Mouse (Mus musculus) kidney, embryonic 16.5 days (tissue): ENCODE measurements around the gene Lrrc59. TPM values are rescaled to one million over a fixed set of nuclear protein-coding genes. Genes with fewer than 3 reads are reported as not detected.
A peak's percentile ranks its signal among the peaks of the same experiment; 100 is the strongest.

ENCODE experiments used
- ATAC-seq: fragments of 200-750 bp; cut with Nextera tagmentation; 2 replicates; pipeline ENCODE4 v1.8.0; 2017; ENCODE audit warnings: moderate TSS enrichment; ENCODE audit not compliant: low FRiP score, low TSS enrichment
- H3K27ac ChIP-seq: fragments of 300-500 bp; sonication (generic); 2 replicates; pipeline ENCODE4 v1.5.1; 2014; ENCODE audit warnings: low read length
- H3K27me3 ChIP-seq: fragments of 300-500 bp; sonication (generic); 2 replicates; pipeline ENCODE4 v1.6.1; 2014; ENCODE audit warnings: low read length, control low read depth, mixed read lengths; ENCODE audit not compliant: insufficient read depth
- H3K36me3 ChIP-seq: fragments of 300-500 bp; sonication (generic); 2 replicates; pipeline ENCODE4 v1.6.1; 2014; ENCODE audit warnings: low read length, control low read depth, mixed read lengths; ENCODE audit not compliant: insufficient read depth
- H3K4me1 ChIP-seq: fragments of 300-500 bp; sonication (generic); 2 replicates; pipeline ENCODE4 v1.6.1; 2014; ENCODE audit warnings: low read length, control low read depth, mixed read lengths; ENCODE audit not compliant: insufficient read depth
- H3K4me2 ChIP-seq: fragments of 300-500 bp; sonication (generic); replicated peaks from 2 replicates; pipeline ENCODE4 v1.6.1; 2014; ENCODE audit warnings: low read depth, low read length
- H3K4me3 ChIP-seq: fragments of 300-500 bp; sonication (generic); 2 replicates; pipeline ENCODE4 v1.5.1; 2014; ENCODE audit warnings: mild to moderate bottlenecking, low read length
- H3K9ac ChIP-seq: fragments of 300-500 bp; sonication (generic); replicated peaks from 2 replicates; pipeline ENCODE4 v1.6.1; 2014; ENCODE audit warnings: low read length
- H3K9me3 ChIP-seq: fragments of 300-500 bp; sonication (generic); 2 replicates; pipeline ENCODE4 v1.6.1; 2016; ENCODE audit warnings: low read length, control low read depth
- WGBS: fragments of 180-500 bp; shearing (Covaris S2); extraction: QIAGEN DNeasy Blood & Tissue Kit; methylation state at CpG from one replicate; pipeline ENCODE4 v1.1.7; 2014; 5-methylcytosine and 5-hydroxymethylcytosine counted together
- polyA plus RNA-seq: library from polyadenylated mRNA; unstranded; fragments of >200 nt; fragmentation: Nextera tagmentation; extraction: Ambion mirVana; gene quantifications from 2 replicates; pipeline ENCODE4 v1.2.1, GENCODE M21; 2015

Lrrc59 gene
- polyA plus RNA-seq: 211 and 218 TPM in 2 replicates

DNA sequence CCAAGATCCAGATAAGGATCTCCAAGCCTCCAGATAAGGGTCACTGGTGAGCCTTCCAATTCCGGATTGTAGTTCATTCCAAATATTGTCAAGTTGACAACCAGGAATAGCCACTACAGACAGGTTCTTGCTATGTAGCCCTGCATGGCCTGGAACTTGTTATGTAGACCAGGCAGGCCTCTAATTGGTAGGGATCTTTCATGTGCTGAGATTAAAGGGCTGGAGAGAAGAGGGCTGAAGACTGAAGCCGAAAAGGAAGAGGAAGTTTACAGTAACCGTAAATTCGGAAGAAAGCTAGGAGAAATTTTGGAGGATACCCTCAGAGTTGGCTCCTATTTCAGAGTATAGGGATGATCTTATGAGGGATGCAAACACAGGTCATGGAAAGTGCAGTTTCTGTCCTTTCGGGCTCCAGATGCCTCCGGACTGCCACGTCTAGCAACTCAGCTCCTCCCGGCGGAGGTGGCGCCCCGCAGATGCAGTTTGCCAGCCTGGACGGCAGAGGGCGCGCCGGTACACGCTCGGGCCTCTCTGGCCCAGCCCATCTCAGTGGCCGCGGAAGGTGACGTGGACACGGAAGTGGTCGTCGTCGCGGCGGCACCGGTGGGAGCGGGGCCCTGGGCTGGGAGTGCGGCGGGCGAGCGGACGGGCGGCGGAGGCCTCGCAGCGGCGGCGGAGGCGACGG is at the start of gene Lrrc59:
Gene Lrrc59 (plus strand): TSS at position 569 of the 685 bp plus-strand sequence.
- Histone ChIP-seq H3K4me3 (peak within 1 kb of the TSS; percentile 100), H3K4me2 (peak within 1 kb of the TSS; percentile 85), H3K9ac (peak within 1 kb of the TSS; percentile 92), H3K27me3 (no peaks in the 10 kb centered on the region), H3K36me3 (peaks cover 14% of the 10 kb centered on the region), H3K4me1 (peaks cover 13% of the 10 kb centered on the region), H3K9me3 (no peaks in the 10 kb centered on the region), H3K27ac (peak within 1 kb of the TSS; percentile 55; the same call in 1 of the 2 replicates)
- peak; percentile 96 for ATAC-seq
- WGBS: 4% methylated on average over 41 of the region's 41 CpGs

DNA sequence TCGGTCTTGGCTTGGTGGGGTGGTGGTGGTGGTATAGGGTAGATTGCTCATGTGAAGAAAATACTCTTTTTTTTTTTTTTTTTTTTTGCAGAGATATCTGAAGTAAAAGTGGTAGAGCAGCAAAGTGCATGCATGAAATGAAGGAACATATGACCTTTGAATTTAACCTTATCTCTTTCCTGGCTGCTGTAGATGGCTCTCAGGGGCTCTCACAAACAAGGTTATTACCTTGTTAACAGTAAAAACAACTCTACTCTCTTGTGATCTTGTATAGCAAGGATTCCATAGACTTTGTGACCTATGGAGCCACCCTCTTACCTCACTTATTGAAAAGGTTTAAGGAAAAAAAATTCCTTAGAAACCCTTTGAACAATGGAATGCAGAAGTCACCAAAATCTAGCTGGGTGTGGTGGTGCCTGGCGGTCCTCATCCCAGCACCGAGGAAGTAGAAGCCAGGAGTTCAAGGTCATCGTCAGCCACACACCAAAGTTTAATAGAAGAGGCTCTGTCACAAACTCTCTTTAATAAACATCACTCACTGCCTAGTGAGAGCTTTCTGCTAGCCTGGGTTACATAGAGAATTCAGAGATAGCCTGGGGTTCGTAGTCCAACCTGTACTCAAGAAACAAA is 49.3 kb upstream of the Lrrc59 start:
- no peak overlapping the region for H3K9ac ChIP-seq
- H3K4me2 ChIP-seq: no peak overlapping the region
- H3K4me3 ChIP-seq: no peak overlapping the region
- no peaks in the 10 kb centered on the region for H3K4me1 ChIP-seq
- no peaks in the 10 kb centered on the region for H3K9me3 ChIP-seq
- no peak for ATAC-seq
- no peaks in the 10 kb centered on the region for H3K27me3 ChIP-seq
- WGBS: 88% methylated on average over 5 of the region's 5 CpGs
- no peak overlapping the region for H3K27ac ChIP-seq
- 0 out of 2 replicates have a peak, but pooled peaks cover under 1% of the 10 kb centered on the region for H3K36me3 ChIP-seq

DNA sequence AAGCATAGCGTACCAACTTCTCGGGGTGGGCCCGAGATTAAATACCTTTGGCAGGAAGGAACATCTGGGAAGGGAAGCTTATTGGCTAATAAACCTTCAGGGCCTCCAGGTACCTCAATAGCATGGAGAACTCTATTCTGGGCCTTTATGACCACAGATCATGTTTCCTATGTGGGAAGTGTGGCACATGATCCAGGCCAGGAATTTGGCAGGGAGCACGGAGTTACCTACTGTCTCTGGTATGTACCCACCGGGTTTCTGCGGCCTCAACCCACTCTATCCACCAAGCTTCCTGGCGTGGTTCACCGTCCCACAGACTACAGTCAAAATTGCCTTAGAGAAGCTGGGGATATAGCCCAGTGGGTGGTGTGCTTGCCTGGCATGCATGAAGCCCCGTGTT is 44.5 kb upstream of the Lrrc59 start:
- Histone ChIP-seq H3K4me3 (no peak overlapping the region), H3K27ac (no peak overlapping the region), H3K36me3 (0 out of 2 replicates have a peak, but pooled peaks cover 6% of the 10 kb centered on the region), H3K4me1 (no peaks in the 10 kb centered on the region), H3K4me2 (no peak overlapping the region), H3K9me3 (no peaks in the 10 kb centered on the region), H3K27me3 (no peaks in the 10 kb centered on the region), H3K9ac (no peak overlapping the region)
- 89% methylated on average over 9 of the region's 9 CpGs for WGBS
- no peak for ATAC-seq

- no peaks in the 10 kb centered on the region for H3K27me3 ChIP-seq
- 0 out of 2 replicates have a peak, but pooled peaks cover 6% of the 10 kb centered on the region for H3K36me3 ChIP-seq
- no peak overlapping the region for H3K9ac ChIP-seq
- H3K4me2 ChIP-seq: no peak overlapping the region
- no peak overlapping the region for H3K27ac ChIP-seq
- peaks cover 19% of the 10 kb centered on the region for H3K4me1 ChIP-seq
- 58% methylated on average over 6 of the region's 6 CpGs for WGBS
- no peaks in the 10 kb centered on the region for H3K9me3 ChIP-seq
- H3K4me3 ChIP-seq: no peak overlapping the region
- no peak for ATAC-seq
Measured at GRCm38 (mm10) chr11:94587511-94587910, 42.1 kb upstream of the Lrrc59 start.

- Histone ChIP-seq H3K27me3 (no peaks in the 10 kb centered on the region), H3K27ac (no peak overlapping the region), H3K4me1 (peaks cover 21% of the 10 kb centered on the region), H3K36me3 (no peaks in the 10 kb centered on the region), H3K9ac (no peak overlapping the region), H3K4me3 (no peak overlapping the region), H3K9me3 (no peaks in the 10 kb centered on the region), H3K4me2 (no peak overlapping the region)
- WGBS: 69% methylated on average over 7 of the region's 7 CpGs
- ATAC-seq: no peak
Measured at GRCm38 (mm10) chr11:94596311-94596852, 33.2 kb upstream of the Lrrc59 start.

- Histone ChIP-seq H3K4me2 (no peak overlapping the region), H3K27me3 (no peaks in the 10 kb centered on the region), H3K4me1 (peaks cover 18% of the 10 kb centered on the region), H3K9me3 (no peaks in the 10 kb centered on the region), H3K27ac (no peak overlapping the region), H3K9ac (no peak overlapping the region), H3K4me3 (no peak overlapping the region), H3K36me3 (no peaks in the 10 kb centered on the region)
- WGBS: 66% methylated on average over 4 of the region's 4 CpGs
- no peak for ATAC-seq
Measured at GRCm38 (mm10) chr11:94597319-94597718, 32.2 kb upstream of the Lrrc59 start.

DNA sequence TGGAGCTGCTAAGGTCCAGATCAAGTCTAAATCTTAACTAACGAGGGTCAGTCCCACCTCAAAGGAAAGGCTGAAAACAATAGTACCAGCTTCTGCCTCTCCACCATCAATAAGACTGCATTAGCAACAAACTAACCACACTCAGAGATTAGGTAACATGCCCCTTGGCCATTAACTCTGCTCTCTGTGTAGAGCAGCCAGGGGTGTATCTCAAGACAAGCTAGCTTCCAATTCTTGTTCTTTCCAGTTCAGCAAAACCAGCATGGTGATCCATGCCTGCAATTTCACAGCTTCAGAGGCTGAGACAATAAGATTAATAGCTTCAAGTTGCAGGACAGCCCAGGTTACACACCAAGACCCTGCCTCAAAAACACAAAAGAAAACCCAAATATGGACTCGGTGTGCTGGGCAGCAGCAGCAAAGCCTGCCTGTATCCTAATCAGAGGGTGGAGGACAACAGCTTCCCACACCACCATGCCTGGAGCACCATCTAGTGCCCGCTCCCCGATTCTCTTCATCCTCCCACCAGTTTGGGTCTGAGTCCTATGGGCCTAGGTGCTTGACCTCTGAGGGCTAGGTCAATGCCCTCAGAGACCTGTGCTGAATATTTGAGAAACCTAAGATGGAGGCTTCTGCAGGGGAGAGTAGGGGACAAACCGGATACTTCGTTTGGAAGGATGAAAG is 31.0 kb upstream of the Lrrc59 start:
- Histone ChIP-seq H3K4me3 (no peak overlapping the region), H3K9me3 (no peaks in the 10 kb centered on the region), H3K36me3 (no peaks in the 10 kb centered on the region), H3K27me3 (no peaks in the 10 kb centered on the region), H3K9ac (no peak overlapping the region), H3K4me2 (no peak overlapping the region), H3K27ac (no peak overlapping the region), H3K4me1 (peaks cover 22% of the 10 kb centered on the region)
- WGBS: 46% methylated on average over 6 of the region's 6 CpGs
- ATAC-seq: no peak

- Histone ChIP-seq H3K4me1 (peaks cover 22% of the 10 kb centered on the region), H3K27me3 (no peaks in the 10 kb centered on the region), H3K4me2 (peak overlapping the region; percentile 71; the same call in 1 of the 2 replicates), H3K27ac (no peak overlapping the region), H3K9ac (0 out of 2 replicates have a peak overlapping the region, but pooled peaks have one; percentile 35), H3K9me3 (no peaks in the 10 kb centered on the region), H3K4me3 (peak overlapping the region; percentile 62), H3K36me3 (no peaks in the 10 kb centered on the region)
- 90% methylated on average over 7 of the region's 7 CpGs for WGBS
- ATAC-seq: no peak
Measured at GRCm38 (mm10) chr11:94600447-94600846, 29.1 kb upstream of the Lrrc59 start.

GRCm38 (mm10) chr11:94601321-94602281 is 28.0 kb upstream of the Lrrc59 start, which contains the start of gene Acsf2:
Gene Acsf2, minus strand, starts transcription at chr11:94601871.
- Histone ChIP-seq H3K27ac (peak within 1 kb of the TSS; percentile 52), H3K9me3 (no peaks in the 10 kb centered on the region), H3K27me3 (no peaks in the 10 kb centered on the region), H3K4me1 (peaks cover 22% of the 10 kb centered on the region), H3K4me2 (peak within 1 kb of the TSS; percentile 71), H3K9ac (peak within 1 kb of the TSS; percentile 76), H3K4me3 (peak within 1 kb of the TSS; percentile 62), H3K36me3 (no peaks in the 10 kb centered on the region)
- peak; percentile 95 for ATAC-seq
- WGBS: under 1% methylated on average over 38 of the region's 52 CpGs
